Mouse (Mus musculus) 3134 (cell line): ENCODE data around the gene Nudt8.
"Not testable (repeated sequence)": the region's sequence is repeated elsewhere in the genome, so short reads cannot be mapped to it uniquely, and the experiment has no call there.

ENCODE experiments used
- DNase-seq: peaks from one replicate; pipeline ENCODE4 v3.0.0-alpha.2; 2011; ENCODE audit warnings: low spot score; ENCODE audit not compliant: insufficient read length; ENCODE audit errors: extremely low read depth

Gene Nudt8

DNA sequence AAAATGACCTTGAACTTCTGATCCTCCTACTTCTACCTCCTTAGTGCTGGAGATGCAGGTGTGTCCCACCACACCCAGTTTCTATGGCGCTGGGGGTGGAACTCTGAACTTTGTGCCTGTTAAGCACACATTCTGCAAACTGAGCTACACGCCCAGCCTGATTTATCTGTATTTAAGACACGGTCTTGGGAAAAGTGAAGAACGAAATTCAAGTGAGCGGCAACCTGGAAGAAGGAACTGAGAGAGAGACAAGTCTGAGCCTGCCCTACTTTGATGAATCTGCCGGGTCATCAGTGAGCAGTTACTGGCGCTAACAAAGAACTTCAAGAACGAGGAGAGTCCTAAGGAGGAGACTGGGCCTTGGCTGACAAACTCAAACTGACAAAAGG, 46.5 kb downstream of the Nudt8 start:
- DNase-seq, result no peak

- peak; percentile 37 for DNase-seq
Measured at GRCm38 (mm10) chr19:4047859-4048258, 47.5 kb downstream of the Nudt8 start.

GRCm38 (mm10) chr19:4049069-4049468, 48.7 kb downstream of the Nudt8 start:
- not testable (repeated sequence) for DNase-seq

GRCm38 (mm10) chr19:4051016-4051415, 50.6 kb downstream of the Nudt8 start:
- no peak for DNase-seq
